Mouse (Mus musculus) spleen, postnatal 4 days (tissue): ENCODE measurements around the gene Tshz2.

Experiments
- DNase-seq, 2 experiments: peaks; one replicate each; pipeline ENCODE4 v3.0.0; 2022; ENCODE audit warnings: low spot score in 2 of 2

The Tshz2 gene

DNA sequence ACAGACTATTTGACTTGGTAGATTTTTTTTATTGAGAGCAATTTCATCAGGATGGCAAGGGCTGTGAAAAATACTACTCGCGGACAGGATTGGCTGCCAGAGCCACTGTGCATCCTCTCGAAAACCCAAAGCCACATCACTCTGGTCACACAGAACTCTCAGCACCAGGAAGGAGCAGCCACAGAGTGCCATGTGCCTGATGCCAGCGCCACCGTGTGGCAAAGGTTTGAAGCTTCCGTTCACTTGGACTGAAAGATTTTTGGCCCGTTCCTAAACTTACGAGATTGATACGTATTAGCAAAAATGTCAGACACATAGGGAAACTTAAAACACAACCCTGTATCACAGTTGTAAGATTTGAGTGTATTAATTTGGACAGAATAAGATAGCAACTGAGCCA is 471.0 kb downstream of the Tshz2 start:
- DNase-seq, result peak; percentile 57 to 83

DNA sequence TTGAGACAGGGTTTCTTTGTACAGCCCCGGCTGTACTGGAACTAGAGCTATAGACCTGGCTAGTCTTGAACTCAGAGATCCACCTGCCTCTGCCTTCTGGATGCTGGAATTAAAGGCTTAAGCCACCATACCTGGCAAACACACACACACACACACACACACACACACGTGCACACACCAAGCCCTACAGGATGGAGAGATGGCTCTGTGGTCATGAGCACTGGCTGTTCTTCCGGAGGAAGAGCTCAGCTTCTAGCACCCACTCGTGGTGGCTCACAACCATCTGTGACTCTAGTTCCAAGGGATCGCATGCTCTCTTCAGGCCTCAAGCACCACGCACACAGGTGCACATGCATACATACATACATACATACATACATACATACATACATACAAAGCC is 471.6 kb downstream of the Tshz2 start:
- DNase-seq, result no peak

DNA sequence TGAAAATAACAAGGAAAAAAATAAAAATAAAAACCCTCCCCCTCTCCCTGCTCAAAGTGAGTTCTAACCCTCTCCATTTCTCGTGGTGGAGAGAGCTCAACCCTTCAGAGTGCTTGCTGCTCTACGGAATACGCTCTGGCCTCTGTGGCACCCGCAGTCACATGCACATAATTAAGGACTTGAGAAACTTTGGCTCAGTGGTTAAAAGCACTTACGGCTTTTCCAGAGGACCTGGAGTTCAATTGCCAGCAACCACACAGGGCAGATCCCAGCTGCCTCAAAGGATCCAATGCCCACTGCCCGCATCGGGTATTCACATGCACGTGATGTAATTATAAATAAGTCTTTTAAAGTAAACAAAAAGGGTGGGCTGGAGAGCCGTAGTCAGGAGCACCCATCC is 473.2 kb downstream of the Tshz2 start:
- no peak for DNase-seq

DNA sequence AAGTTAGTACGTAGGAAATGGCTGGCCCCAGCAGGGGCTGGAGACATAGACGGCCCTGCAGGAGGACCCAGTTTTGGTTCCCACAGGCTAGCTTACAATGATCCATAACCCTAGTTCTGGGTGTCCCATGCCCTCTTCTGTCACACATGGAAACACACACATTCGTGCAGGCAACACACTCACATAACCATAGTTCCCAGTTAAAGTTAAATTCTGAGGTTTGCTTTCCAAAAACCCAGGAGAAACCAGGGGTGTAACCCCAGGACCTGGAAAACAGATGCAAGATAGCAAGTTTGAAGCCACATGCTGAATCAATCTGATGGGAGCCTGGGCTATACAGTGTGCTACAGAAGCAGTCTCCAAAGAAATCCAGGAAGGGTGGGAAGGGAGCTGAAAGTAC is 475.0 kb downstream of the Tshz2 start:
- no peak for DNase-seq

DNA sequence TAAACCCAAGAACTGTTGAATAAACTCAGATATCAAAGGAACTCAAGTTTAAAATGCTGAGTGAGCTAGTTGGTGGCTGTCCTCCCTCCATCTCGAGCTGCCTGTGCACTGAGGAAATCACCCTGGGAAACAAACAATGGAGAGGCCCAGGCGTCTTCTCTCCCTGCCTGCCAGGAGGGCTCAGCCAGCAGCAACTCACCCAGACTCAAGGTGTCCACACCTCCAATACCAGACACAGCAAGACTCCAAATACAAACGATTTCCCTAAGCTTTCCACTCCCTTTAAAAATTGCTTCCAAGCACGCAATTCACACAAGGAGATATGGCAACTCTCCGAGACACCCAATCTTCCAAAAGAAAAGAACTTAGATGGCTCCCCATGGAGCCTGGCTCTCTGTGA is 476.7 kb downstream of the Tshz2 start:
- DNase-seq, result no peak

DNA sequence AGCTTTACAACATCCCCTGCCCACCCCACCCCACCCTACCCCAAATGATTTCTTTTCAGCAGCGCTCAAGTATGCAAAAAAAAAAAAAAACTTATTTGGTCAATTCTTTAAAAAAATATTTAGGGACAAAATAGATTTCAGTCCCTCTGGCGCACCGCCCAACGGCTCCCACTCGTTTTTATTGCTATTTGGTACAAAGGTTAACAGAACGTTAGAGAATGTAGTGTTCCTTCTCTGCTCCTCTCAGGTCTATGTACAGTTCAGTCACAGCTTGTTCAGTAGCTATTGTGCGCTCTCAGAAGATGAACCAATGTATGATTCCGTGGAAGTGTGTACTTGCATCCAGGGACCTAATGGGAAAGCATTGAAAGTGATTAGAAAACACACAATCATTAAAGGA is 477.5 kb downstream of the Tshz2 start:
- DNase-seq, result no peak

DNA sequence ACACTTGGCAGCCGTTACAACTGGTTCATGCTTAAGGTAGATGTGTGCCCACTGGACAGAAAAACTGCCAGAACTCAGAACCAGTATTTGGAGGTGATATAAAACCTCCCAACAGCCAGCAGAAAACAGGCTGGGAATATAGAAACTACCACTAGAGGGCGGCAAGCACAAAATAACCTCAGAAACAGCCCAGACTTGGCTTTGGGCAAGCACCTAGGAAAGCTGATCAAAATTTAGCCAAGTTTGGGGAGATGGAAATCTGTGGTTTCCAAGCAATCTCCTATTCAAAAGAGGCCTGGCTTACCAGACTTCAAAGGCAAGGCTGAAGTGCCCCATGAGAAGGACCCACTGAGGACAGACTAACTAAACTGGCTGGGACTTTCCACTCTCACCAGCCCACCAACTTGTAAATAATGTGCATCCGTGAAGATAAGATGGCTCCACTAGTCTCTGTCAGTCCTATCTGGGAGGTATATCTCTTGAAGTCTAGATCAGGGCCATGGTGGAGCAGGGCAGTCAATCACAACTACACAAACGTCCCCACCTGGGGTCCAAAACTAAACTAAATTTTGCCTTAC is 484.0 kb downstream of the Tshz2 start:
- peak; percentile 65 to 80 for DNase-seq

DNA sequence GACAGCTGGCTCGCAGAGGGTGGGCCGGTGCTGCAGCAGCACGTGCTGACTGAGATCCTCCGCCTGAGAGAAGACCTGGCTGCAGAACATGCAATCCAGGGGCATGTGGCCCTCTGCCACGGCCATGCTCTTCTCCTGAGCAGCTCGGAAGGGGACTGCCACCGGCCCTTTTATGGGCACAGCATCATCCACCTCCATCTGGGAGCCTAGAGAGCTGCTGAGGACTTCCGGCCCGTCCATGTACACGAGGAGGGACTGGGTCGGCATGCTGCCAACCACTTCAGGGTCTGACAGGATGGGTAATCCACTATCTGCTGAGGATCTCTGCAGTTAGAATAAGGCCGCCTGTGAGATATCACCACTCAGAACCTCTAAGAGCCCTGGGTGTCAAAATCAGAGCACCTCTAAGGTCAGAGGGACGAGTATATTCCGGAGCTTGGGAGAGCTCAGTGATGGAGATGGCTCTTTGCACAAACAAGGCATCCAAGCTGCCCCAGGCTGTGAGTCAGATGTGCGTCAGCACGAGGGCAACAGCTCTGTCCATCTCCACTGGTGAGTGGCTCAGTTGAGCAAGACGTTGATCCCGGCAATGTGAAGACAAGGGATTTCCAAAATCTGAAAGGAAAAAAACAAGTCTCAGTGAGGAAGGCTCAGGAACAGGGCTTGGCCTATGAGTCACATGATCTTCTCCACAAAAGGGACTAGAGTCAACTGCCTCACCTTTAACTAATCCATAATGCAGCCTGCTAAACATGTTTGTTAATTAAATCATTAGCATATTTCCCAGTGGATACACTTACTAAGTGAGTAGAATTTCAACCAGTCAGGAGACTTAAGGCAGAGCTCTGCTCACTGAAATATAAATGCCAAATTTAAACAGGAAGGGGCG is 487.6 kb downstream of the Tshz2 start:
- no peak for DNase-seq
